Mouse (Mus musculus) adrenal gland, postnatal 4 days (tissue): ENCODE data around the gene Rnf5. TPM values are rescaled to one million over a fixed set of nuclear protein-coding genes. Genes with fewer than 3 reads are reported as not detected.

Experiments used
- DNase-seq, 2 experiments: peaks; one replicate each; pipeline ENCODE4 v3.0.0; 2021 to 2022; ENCODE audit warnings: low spot score in 2 of 2, mixed read lengths in 2 of 2
- total RNA-seq, 2 experiments: library from RNA; stranded (reverse); gene quantifications; 2 replicates each; pipeline ENCODE4 v1.2.3; 2021

The Rnf5 gene
- total RNA-seq, 2 experiments from 2014 or later: 66.5 to 74.2 TPM

DNA sequence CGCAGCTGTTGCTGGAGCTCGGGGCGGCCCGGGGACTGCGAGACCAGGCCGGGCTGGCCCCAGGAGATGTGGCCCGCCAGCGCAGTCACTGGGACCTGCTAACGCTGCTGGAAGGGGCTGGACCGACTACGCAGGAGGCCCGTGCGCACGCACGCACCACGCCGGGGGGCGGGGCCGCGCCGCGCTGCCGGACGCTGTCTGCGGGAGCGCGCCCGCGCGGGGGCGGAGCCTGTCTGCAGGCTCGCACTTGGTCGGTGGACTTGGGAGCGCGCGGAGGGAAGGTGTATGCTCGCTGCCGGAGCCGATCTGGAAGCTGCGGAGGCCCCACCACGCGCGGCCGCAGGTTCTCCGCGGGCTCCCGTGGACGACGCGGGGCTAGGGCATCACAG is 16.1 kb downstream of the Rnf5 start:
- peak; percentile 93 to 97 for DNase-seq

DNA sequence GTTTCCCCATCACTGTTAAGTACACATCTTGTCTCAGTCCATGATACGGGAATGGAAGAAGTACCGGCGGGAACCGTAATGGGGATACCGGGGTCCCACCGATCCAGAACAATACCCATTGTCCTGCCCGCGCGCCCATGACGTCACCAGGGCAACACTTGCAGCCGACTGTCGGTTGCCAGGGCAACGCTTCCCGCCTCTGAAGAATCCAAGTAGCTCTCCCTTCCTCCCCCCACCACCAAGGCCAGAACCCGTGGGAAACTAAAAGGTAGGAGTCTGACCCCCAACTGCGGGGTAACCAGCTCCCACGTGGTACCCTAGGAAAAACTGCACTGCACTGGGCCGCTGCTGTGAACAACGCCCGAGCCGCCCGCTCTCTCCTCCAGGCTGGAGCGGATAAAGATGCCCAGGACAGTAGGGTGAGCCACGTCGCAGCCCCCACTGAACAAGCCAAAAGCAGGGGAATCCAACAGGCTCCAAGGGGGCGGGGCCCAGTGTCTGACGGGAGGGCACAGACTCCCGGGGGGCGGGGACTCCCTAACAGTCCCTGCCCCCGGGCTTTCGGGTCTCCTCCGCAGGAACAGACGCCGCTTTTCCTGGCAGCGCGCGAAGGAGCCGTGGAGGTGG is 16.6 kb downstream of the Rnf5 start:
- peak; percentile 57 to 83 for DNase-seq

DNA sequence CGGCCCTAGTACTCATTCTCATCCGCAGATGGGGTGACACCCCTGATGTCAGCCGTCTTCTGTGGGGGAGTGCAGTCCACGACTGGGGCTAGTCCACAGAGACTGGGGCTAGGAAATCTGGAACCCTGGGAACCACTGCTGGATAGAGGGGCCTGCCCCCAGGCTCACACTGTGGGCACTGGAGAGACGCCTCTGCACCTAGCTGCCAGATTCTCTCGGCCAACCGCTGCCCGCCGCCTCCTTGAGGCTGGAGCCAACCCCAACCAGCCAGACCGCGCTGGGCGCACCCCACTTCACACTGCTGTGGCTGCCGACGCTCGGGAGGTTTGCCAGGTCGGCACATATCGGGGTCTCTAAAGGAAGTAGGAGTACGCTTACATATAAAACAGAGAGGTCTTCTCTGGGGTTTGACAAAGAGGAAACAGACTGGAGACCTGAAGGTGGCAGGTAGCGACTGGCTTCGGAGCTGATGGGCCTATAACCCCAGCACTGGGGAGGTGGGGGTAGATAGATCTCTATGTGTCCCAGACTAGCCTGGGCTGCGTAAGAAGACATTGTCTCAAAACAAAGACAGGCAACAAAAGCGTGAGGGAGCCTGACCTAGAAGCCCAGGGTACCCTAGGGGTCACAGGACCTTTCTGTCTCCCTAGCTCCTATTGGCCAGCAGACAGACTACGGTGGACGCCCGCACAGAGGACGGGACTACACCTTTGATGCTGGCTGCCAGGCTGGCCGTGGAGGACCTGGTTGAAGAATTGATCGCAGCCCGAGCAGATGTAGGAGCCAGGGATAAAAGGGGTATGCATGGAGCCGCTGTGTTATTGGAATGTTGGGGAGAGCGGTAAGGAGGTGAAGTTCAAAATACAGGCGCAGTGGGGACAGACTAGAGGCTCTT is 17.4 kb downstream of the Rnf5 start:
- no peak for DNase-seq

DNA sequence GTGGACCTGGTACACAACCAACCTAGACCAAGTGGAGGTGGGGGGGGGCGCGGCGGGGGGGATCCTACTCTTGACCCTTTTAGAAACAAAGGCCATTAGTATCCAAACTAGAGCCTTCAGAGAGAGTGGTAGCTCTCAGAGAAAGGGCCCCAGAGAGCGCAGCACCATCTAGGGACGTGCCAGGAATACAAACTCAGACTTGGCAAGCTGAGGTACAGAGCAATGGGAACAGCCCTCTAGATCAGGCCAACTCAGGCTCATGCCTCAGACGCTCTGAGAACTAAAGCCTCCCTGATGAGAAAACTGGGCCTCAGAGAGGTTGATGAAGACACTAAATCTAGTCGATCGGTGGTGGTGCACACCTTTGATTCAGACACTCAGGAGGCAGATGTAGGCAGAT is 18.4 kb downstream of the Rnf5 start:
- no peak for DNase-seq

DNA sequence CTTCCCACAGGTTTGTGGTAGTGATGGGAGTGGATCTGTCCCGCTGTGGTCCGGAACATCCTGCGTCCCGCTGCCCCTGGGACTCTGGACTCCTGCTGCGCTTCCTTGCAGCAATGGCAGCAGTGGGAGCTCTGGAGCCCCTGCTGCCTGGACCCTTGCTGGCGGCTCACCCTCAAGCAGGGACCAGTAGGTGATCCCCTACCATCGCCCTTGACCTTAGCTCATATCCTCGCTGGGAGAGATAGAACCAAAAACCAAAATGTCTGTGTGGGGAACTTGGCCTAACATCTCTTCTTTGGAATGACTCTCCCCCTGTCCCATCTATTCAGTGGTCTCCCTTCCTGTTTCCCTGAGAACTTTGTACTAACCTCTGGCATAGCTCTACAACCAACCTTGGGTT is 19.7 kb downstream of the Rnf5 start:
- DNase-seq: no peak

DNA sequence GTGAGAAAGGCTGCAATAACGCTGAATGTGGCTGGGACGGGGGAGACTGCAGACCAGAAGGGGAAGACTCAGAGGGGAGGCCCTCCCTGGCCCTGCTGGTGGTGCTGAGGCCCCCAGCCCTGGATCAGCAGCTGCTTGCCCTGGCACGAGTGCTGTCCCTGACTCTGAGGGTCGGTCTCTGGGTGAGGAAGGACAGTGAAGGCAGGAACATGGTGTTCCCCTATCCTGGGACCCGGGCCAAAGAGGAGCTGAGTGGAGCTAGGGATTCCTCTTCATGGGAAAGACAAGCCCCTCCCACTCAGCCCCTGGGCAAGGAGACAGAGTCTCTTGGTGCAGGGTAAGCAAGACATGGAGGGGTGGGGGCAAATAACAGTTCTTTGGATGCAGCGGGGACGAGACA is 20.1 kb downstream of the Rnf5 start:
- no peak for DNase-seq

DNA sequence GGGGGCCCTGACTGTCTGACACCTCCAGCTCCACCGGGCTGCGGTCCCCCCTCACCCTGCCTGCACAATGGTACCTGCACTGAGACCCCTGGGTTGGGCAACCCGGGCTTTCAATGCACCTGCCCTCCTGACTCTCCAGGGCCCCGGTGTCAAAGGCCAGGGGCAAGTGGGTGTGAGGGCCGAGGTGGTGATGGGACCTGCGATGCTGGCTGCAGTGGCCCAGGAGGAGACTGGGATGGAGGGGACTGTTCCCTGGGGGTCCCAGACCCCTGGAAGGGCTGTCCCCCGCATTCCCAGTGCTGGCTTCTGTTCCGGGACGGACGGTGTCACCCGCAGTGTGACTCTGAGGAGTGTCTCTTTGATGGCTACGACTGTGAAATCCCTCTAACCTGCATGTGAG is 21.0 kb downstream of the Rnf5 start:
- DNase-seq: no peak

DNA sequence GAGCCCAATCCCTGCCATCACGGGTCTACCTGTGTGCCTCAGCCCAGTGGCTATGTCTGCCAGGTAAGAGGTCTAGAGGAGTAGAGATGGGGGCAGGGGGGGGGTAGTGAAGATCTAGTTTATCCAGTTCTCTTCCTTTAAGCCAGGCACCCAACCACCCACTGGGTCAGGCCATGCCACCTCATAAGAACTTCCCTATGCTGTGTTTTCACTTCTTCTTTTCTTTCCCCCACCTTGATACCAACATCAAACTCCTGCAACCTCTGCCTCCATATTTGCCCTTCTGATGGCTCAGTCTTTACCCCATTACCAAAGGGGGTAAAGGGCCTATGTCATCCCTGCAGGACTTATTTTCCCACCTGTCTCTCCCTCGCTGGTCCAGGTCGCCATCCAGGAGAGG is 25.4 kb downstream of the Rnf5 start:
- no peak for DNase-seq

DNA sequence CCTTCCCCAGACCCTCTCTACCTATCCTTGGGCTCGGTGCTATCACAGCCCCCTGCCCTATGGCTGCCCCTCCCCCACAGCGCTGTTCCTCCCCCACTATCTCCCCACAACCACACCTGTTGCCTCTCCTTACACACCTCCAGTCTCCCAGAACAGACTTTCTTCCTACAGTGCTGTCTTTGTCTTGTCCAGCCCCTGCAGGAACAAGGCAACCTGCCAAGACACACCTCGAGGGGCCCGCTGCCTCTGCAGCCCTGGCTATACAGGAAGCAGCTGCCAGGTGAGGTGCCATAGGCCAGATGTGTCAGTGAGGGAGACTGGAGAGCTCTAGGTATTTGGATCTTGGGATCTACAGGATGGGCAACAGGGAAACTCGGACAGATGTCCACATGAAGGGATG is 26.9 kb downstream of the Rnf5 start:
- no peak for DNase-seq

DNA sequence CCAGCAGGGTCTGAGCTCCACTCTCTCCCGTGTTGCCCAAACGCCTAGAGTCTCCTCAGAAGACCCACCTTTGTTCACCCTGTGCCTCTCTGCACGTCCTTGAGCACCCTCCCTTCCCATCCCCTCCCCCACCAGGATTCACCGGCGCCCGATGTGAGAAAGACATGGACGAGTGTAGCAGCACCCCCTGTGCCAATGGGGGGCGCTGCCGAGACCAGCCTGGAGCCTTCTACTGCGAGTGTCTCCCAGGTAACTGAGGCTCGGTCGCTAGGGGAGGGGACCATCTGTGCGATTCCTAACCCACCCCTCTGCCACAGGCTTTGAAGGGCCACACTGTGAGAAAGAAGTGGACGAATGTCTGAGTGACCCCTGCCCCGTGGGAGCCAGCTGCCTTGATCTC is 31.1 kb downstream of the Rnf5 start:
- DNase-seq: no peak

DNA sequence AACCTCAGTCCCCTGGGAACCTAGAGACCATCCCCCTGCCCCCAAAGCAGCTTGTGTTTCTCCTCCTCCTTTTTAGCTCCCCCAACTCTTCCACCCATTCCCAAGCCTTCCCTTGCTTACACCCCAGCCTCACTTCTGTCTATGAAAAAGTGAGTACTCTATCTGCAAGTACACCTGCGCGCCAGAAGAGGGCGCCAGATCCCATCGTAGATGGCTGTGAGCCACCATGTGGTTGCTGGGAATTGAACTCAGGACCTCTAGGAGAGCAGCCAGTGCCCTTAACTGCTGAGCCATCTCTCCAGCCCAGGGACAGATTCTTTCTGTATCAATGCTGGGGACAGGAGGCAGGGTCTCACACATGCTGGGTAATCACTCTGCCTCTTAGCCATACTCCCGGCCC is 31.6 kb downstream of the Rnf5 start:
- no peak for DNase-seq

DNA sequence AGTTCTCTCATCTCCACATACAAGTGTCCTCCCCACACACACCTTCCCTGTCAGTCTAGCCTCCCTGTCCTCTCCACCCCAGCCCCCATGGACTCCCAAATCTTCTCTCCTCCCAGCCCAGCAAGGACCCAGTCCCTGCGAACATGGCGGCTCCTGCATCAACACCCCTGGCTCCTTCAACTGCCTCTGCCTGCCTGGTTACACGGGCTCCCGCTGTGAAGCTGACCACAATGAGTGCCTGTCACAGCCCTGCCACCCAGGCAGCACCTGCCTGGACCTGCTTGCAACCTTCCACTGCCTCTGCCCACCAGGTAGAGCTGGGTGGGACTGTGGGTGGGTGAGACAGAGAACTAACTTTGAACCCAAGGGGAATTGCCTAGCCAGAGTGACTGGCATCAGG is 33.6 kb downstream of the Rnf5 start:
- no peak for DNase-seq

DNA sequence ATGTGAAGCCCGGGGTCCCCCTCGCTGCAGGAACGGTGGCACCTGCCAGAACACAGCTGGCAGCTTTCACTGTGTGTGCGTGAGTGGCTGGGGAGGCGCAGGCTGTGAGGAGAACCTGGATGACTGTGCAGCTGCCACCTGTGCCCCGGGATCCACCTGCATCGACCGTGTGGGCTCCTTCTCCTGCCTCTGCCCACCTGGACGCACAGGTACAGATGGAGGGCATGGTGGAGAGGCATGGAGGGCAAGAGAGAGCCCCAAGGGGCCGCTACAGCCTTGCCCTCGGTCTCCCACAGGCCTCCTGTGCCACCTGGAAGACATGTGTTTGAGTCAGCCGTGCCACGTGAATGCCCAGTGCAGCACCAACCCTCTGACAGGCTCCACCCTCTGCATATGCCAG is 35.1 kb downstream of the Rnf5 start:
- no peak for DNase-seq

DNA sequence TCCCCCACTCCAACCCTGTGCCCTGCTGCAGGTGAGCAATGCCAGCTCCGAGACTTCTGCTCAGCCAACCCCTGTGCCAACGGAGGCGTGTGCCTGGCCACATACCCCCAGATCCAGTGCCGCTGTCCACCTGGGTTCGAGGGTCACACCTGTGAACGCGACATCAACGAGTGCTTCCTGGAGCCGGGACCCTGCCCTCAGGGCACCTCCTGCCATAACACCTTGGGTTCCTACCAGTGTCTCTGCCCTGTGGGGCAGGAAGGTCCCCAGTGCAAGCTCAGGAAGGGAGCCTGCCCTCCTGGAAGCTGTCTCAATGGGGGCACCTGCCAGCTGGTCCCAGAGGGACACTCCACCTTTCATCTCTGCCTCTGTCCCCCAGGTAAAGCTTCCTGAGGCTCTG is 36.2 kb downstream of the Rnf5 start:
- no peak for DNase-seq

DNA sequence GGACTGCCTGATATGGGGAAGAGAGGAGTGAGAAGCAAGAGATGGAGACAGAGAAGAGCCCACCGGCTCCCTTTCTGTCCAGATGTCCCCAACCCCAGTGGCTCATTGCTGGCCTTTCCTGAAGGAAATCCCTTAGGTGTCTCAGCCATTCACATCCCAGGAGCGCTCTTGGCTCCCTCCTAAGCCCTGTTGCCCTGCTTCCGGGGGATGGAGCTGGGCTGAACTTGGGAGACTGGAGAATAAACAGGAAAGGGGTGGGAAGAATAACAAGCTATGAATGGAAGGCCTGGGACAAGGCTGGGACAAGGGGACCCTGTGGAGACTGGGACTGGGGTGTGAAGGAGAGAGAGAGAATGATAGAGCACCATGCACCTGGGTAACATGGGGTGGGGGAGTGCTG is 38.7 kb downstream of the Rnf5 start:
- no peak for DNase-seq

DNA sequence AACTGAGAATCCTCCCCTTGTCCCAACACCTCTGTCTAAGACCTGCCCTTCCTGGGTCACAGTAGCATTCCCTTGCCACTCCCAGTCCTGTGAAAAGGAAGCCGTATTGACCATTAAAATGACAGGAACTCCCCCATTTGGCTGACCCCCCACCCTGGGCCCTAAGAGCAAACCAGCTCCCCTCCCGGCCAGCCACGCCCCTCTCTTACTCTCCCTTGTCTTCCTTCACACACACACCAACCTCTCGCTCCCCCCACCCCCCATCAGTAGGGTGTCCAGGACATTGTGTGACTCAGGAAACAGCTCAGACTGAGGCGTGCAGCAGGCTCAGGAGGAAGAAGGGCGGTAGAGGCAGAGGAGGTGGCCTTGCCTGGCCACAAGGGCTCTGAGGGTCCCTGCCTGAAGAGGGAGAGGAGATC is 39.5 kb downstream of the Rnf5 start, which contains the start of gene Notch4:
Notch4 (plus strand) TSS at position 266 of the 419 bp plus-strand sequence.
- DNase-seq: no peak

DNA sequence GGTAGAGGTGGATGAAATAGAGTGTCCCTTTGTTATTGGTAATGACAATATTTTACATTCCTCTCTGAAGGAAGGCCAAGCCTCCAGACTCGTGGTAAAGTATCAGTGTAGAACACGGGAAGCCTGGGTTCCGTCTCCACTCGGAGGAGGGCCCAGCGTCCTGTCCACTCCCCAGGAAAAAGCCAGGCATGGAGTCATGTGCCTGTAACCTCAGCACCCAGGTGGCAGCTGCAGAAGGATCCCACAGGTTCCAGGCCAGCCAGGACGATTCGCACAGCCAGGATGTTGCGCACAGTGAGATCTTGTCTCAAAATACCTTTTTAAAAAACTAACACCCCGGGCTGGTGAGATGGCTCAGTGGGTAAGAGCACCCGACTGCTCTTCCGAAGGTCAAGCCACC is 40.1 kb downstream of the Rnf5 start:
- no peak for DNase-seq

DNA sequence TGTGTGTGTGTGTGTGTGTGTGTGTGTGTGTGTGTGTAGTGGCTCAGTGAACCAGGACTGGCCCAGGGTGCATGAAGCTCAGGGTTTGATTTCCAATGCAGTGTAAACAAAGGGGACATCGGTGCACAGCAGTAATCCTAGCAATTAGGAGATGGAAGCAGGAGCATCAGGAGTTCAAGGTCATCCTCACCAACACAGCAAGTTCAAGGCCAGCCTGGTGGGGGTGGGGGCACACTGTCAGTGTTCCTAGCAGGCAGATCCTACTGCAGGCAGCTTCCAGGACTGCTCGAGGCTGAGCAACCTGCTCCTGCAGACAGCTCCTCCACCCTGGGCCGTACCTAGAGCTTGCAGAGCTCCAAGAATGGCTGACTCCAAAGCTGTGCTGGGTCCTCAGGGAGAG is 40.9 kb downstream of the Rnf5 start:
- no peak for DNase-seq

DNA sequence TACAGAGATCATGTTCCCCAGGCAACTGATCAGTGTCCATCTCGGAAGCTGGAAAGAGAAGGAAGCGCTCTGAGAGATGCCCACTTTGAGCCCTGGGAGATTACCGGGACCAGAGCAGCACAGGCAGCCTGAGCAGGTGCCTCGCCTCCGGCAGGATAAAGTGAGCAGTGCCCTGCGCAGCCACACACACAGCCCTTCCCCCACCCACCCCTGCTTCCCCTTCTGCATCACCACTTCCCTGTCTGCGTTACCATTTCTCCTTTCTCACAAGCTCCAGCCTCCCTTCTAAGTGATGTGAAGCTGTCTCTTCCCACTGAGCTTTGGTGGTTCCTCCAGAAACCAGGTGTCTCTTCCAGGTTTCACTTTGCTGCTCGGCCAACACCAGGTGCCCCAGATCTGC is 42.3 kb downstream of the Rnf5 start:
- no peak for DNase-seq

DNA sequence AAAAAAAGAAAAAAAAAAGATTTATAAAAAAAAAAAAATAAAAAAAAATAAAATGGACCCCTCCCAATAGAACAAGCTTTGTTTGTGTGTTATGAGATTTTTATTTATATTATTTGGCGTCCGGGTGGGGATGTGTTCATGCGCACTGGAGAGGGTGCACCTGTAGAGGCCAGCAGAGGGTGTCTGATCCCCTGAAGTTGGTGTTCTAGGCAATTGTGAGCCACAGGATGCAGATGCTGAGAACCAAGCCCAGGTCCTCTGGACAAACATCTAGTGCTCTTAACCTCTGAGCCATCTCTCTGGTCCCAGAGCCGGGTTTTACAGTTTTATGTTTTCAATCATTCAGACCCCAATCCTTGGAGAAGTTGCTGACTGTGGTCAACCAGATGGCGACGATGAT is 43.1 kb downstream of the Rnf5 start:
- no peak for DNase-seq

DNA sequence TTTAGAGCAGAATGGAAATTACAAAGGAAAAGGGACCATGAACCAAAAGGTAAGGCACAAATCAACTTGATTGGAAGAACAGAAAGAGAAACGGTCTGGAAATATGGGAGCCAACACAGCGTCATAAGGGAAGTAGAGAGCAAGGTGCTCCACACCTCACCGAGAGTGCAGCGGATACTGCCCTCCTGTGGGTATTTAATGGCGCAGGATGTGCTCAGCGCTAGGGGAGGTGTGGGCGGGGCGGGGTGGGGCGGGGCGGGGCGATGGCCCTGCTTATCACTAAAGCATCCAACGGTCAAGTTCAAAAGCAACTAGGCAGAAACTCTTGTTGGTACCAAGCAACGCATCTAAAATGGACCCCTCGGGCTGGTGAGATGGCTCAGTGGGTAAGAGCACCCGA is 43.6 kb downstream of the Rnf5 start:
- no peak for DNase-seq

DNA sequence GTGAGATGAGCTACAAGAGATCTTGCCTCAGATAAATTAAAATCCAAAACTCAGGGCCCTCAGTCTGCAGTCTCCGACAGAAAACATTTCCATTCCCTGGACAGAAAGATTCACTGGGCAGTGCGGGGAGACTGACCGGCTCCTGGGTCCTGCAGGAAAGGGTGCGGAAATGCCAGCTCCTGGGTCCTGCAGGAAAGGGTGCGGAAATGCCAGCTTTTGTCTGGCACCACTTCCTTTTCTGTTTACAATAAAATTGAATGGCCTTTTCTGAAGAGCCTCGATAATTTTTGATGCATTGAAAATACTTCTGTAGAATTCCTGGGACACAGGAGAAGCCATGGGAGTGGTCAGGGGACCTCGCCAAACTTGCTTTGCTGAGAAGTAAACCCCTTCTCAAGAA is 44.4 kb downstream of the Rnf5 start:
- DNase-seq: no peak

DNA sequence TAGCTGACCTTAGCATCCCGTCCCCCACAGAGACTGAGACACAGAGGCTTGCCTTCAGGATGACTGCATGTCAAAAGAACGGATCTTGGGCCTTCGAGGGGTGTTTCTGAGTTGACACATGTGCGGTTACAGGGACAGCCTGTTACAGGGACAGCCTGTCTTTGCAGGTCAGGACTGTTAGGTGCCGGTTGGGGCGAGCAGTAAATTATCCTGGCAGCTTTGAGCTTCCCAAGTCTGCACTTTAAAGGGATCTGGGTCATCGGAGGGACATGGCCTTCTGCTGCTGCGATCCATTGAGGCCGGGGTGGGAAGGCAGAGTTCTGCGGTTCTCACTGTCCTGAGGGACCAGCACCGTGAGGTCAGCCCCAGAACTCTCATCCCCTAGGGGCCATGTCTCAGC is 46.1 kb downstream of the Rnf5 start:
- no peak for DNase-seq
